Mouse (Mus musculus): ENCODE results near the gene Prkra. TPM values are rescaled to one million over a fixed set of nuclear protein-coding genes. Genes with fewer than 3 reads are reported as not detected.

Prkra gene
- polyA plus RNA-seq, 1 experiment: 22.6 TPM

Other genes starting within 250 kb of the Prkra start
- 5.2 and 5.8 TPM in 2 replicates for gene Osbpl6, start 241.5 kb downstream of the Prkra start, polyA plus RNA-seq (2012; ENCODE audit: insufficient read depth, insufficient read length, missing spikeins)
- gene Pjvk, start 461 bp upstream of the Prkra start, polyA plus RNA-seq (2012; ENCODE audit: insufficient read depth, insufficient read length, missing spikeins): not detected in 2 replicates
- 69.7 and 69.9 TPM in 2 replicates for gene Fkbp7, start 25.1 kb upstream of the Prkra start, polyA plus RNA-seq (2012; ENCODE audit: insufficient read depth, insufficient read length, missing spikeins)
- 20.2 and 24.4 TPM in 2 replicates for gene Plekha3, start 27.3 kb upstream of the Prkra start, polyA plus RNA-seq (2012; ENCODE audit: insufficient read depth, insufficient read length, missing spikeins)